Mouse (Mus musculus) midbrain, postnatal 0 days (tissue): ENCODE measurements around the gene Lama5. TPM values are rescaled to one million over a fixed set of nuclear protein-coding genes. Genes with fewer than 3 reads are reported as not detected.
A peak's percentile ranks its signal among the peaks of the same experiment; 100 is the strongest.

ENCODE experiments used
- ATAC-seq: fragments of 200-750 bp; cut with Nextera tagmentation; 2 replicates; pipeline ENCODE4 v1.8.0; 2017; ENCODE audit warnings: moderate number of reproducible peaks, mild to moderate bottlenecking, moderate TSS enrichment, moderate library complexity; ENCODE audit not compliant: low FRiP score
- DNase-seq: peaks from one replicate; pipeline ENCODE4 v3.0.0-alpha.2; 2015; ENCODE audit warnings: low spot score
- H3K27ac ChIP-seq: fragments of 300-500 bp; sonication (generic); 2 replicates; pipeline ENCODE4 v1.5.1; 2014; ENCODE audit warnings: low read depth, mild to moderate bottlenecking, low read length, mixed read lengths
- H3K27me3 ChIP-seq: fragments of 300-500 bp; sonication (generic); 2 replicates; pipeline ENCODE4 v1.6.1; 2014; ENCODE audit warnings: low read length, control low read depth, mixed read lengths; ENCODE audit not compliant: insufficient read depth
- H3K36me3 ChIP-seq: fragments of 300-500 bp; sonication (generic); 2 replicates; pipeline ENCODE4 v1.6.1; 2014; ENCODE audit warnings: low read length, control low read depth, mixed read lengths; ENCODE audit not compliant: insufficient read depth
- H3K4me1 ChIP-seq: fragments of 300-500 bp; sonication (generic); 2 replicates; pipeline ENCODE4 v1.6.1; 2014; ENCODE audit warnings: mild to moderate bottlenecking, control low read depth, antibody characterized with exemption, low read length, mixed read lengths; ENCODE audit not compliant: insufficient read depth
- H3K4me2 ChIP-seq: fragments of 300-500 bp; sonication (generic); 2 replicates; pipeline ENCODE4 v1.6.1; 2014; ENCODE audit warnings: low read depth, mild to moderate bottlenecking, low read length, mixed read lengths; ENCODE audit not compliant: poor library complexity, severe bottlenecking
- H3K4me3 ChIP-seq: fragments of 300-500 bp; sonication (generic); 2 replicates; pipeline ENCODE4 v1.5.1; 2014; ENCODE audit warnings: low read depth, mild to moderate bottlenecking, low read length, moderate library complexity
- H3K9ac ChIP-seq: fragments of 300-500 bp; sonication (generic); replicated peaks from 2 replicates; pipeline ENCODE4 v1.6.1; 2014; ENCODE audit warnings: mild to moderate bottlenecking, low read length, moderate library complexity, mixed read lengths; ENCODE audit not compliant: poor library complexity, severe bottlenecking
- H3K9me3 ChIP-seq: fragments of 300-500 bp; sonication (generic); 2 replicates; pipeline ENCODE4 v1.6.1; 2016; ENCODE audit warnings: low read length, control low read depth
- CTCF ChIP-seq: IDR thresholded peaks from 2 replicates; pipeline ENCODE4 v1.5.1; 2016; ENCODE audit warnings: antibody characterized with exemption, mild to moderate bottlenecking
- WGBS: fragments of 180-500 bp; shearing (Covaris S2); extraction: QIAGEN DNeasy Blood & Tissue Kit; methylation state at CpG from one replicate; pipeline ENCODE4 v1.1.7; 2014; 5-methylcytosine and 5-hydroxymethylcytosine counted together
- polyA plus RNA-seq: library from polyadenylated mRNA; unstranded; fragments of >200 nt; fragmentation: Nextera tagmentation; extraction: Ambion mirVana; gene quantifications from 2 replicates; pipeline ENCODE4 v1.2.1, GENCODE M21; 2015
- total RNA-seq: library from RNA; depleted of rRNA; stranded (reverse); fragments of >200 nt; gene quantifications from 2 replicates; pipeline ENCODE4 v1.2.3, GENCODE M21; 2014

Lama5 gene
- total and polyA plus RNA-seq, 2 experiments from 2014 or later, result 1.8 to 8.9 TPM

DNA sequence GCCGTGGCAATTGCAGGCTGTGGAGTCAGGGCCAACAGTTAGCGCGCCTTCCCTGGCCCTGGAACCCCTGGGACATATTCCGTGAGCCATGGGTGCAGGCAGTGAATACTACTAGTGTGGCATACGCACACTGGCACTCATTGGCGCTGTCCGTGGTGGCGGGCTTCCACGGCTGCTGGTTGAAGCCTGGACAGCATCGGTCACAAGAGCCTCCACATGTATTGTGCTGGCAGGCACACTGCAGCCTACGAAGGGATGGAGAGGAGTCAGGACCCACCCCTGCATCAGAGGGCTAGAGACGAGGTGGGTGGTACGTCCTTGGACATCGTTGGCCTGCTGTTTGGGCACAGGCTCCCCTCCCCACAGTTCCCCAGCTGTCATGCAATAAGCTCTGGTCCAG is 23.4 kb downstream of the Lama5 start:
- Histone ChIP-seq H3K9ac (no peak overlapping the region), H3K9me3 (no peaks in the 10 kb centered on the region), H3K27ac (no peak overlapping the region), H3K4me1 (0 out of 2 replicates have a peak, but pooled peaks cover 2% of the 10 kb centered on the region), H3K36me3 (no peaks in the 10 kb centered on the region), H3K27me3 (no peaks in the 10 kb centered on the region), H3K4me2 (no peak overlapping the region), H3K4me3 (no peak overlapping the region)
- no peak for TF ChIP-seq CTCF
- 90% methylated on average over 14 of the region's 14 CpGs for WGBS
- peak; percentile 44 for DNase-seq
- no peak for ATAC-seq

DNA sequence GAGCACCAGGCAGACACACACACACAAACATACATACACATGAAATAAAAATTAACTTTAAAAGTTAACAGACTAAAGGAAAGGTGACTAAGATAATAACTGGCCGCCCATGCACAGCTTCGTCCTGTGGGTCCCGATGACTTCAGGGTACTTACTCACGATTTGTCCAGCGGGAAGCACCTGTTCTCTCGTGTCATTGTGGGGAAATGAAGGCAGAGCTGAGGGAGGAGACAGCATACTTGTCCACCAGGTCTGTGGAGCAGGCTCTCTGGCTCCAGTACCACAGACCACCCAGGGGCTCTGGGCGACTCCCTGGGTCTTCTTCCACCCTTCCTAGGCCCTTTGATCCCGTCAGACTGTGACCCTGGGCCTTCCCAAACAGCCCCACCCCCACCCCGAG is 24.4 kb downstream of the Lama5 start:
- Histone ChIP-seq H3K9me3 (no peaks in the 10 kb centered on the region), H3K36me3 (no peaks in the 10 kb centered on the region), H3K9ac (no peak overlapping the region), H3K4me3 (no peak overlapping the region), H3K4me1 (0 out of 2 replicates have a peak, but pooled peaks cover 2% of the 10 kb centered on the region), H3K4me2 (no peak overlapping the region), H3K27me3 (no peaks in the 10 kb centered on the region), H3K27ac (no peak overlapping the region)
- WGBS, result 76% methylated on average over 9 of the region's 9 CpGs
- no peak for TF ChIP-seq CTCF
- DNase-seq (no peak), ATAC-seq (no peak)

- ATAC-seq (no peak), DNase-seq (no peak)
- Histone ChIP-seq H3K9me3 (no peaks in the 10 kb centered on the region), H3K36me3 (no peaks in the 10 kb centered on the region), H3K4me3 (no peak overlapping the region), H3K27ac (no peak overlapping the region), H3K27me3 (no peaks in the 10 kb centered on the region), H3K9ac (no peak overlapping the region), H3K4me1 (no peaks in the 10 kb centered on the region), H3K4me2 (no peak overlapping the region)
- no peak for TF ChIP-seq CTCF
- 51% methylated on average over 11 of the region's 11 CpGs for WGBS
Observed at GRCm38 (mm10) chr2:180200681-180201080, 25.0 kb downstream of the Lama5 start.

- no peak overlapping the region for H3K4me2 ChIP-seq
- no peak overlapping the region for H3K27ac ChIP-seq
- H3K9me3 ChIP-seq, result no peaks in the 10 kb centered on the region
- DNase-seq (no peak), ATAC-seq (no peak)
- no peak overlapping the region for H3K4me3 ChIP-seq
- 90% methylated on average over 10 of the region's 10 CpGs for WGBS
- no peak for TF ChIP-seq CTCF
- no peaks in the 10 kb centered on the region for H3K4me1 ChIP-seq
- H3K36me3 ChIP-seq, result no peaks in the 10 kb centered on the region
- H3K27me3 ChIP-seq, result no peaks in the 10 kb centered on the region
- no peak overlapping the region for H3K9ac ChIP-seq
Observed at GRCm38 (mm10) chr2:180198782-180199181, 26.9 kb downstream of the Lama5 start.

GRCm38 (mm10) chr2:180197323-180198037 is 28.2 kb downstream of the Lama5 start:
- ATAC-seq (no peak), DNase-seq (no peak)
- H3K4me3 ChIP-seq, result no peak overlapping the region
- H3K4me2 ChIP-seq, result no peak overlapping the region
- no peak for TF ChIP-seq CTCF
- no peaks in the 10 kb centered on the region for H3K36me3 ChIP-seq
- H3K4me1 ChIP-seq, result no peaks in the 10 kb centered on the region
- no peaks in the 10 kb centered on the region for H3K27me3 ChIP-seq
- H3K9me3 ChIP-seq, result no peaks in the 10 kb centered on the region
- no peak overlapping the region for H3K27ac ChIP-seq
- no peak overlapping the region for H3K9ac ChIP-seq
- 72% methylated on average over 10 of the region's 10 CpGs for WGBS

GRCm38 (mm10) chr2:180196610-180197322 is 28.9 kb downstream of the Lama5 start:
- Histone ChIP-seq H3K9me3 (no peaks in the 10 kb centered on the region), H3K27ac (no peak overlapping the region), H3K27me3 (no peaks in the 10 kb centered on the region), H3K4me3 (no peak overlapping the region), H3K36me3 (no peaks in the 10 kb centered on the region), H3K4me2 (no peak overlapping the region), H3K9ac (no peak overlapping the region), H3K4me1 (no peaks in the 10 kb centered on the region)
- ATAC-seq, result no peak
- DNase-seq, result no peak
- TF ChIP-seq CTCF, result no peak
- WGBS, result 87% methylated on average over 8 of the region's 12 CpGs
